Mouse (Mus musculus): ENCODE data around the gene Vmn2r66. TPM values are rescaled to one million over a fixed set of nuclear protein-coding genes. Genes with fewer than 3 reads are reported as not detected.

The Vmn2r66 gene
- polyA plus RNA-seq (2012; fragmentation: generic; extraction: Trizol): not detected

DNA sequence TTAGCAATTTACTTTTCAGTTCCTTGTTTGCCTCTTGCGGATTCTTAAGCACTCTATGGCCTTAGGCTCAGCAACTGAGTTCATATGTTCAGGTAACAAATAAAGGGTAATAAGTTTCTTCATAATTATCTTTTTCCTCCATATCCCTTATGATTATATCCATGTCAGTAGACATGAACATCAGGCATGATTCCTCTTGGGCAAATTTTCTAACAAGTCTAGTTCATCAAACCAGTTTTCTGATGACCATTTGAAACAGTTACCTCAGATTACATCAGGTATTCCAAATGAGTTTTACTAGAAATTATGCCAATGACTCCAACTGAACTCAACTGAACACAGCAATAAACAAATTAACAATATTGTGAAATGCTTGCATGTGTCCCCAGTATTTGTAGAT, at the start of gene Vmn2r66:
Vmn2r66 (minus strand) TSS at position 101 of the 400 bp plus-strand sequence.

DNA sequence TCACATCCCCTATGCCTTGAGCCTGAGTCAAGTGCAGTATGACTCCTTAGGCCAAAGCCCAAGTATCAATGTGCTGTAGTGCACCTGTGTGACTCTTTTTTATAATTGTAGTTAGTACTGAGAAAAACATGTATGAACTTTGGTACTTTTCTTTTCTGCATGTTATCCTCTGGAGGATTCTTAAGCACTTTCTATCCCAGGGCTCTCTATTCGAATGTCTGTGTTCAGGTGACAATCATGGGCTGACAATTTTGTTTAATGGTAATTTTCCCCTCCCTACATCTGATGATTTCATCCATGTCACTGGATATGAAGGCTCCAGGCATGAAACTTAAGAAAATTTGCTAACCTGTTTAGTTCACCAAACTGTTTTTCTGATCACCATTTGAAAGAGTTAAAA, 48.1 kb downstream of the Vmn2r66 start, which contains the start of gene Vmn2r65:
Vmn2r65 (minus strand) TSS at position 101 of the 400 bp plus-strand sequence.

Other genes starting within 250 kb of the Vmn2r66 start
- gene Olfr291, start 158.7 kb downstream of the Vmn2r66 start, polyA plus RNA-seq (2012; fragmentation: generic; extraction: Trizol): not detected
- not detected for gene Vmn2r65, start 48.2 kb downstream of the Vmn2r66 start, polyA plus RNA-seq (2012; fragmentation: generic; extraction: Trizol)
- not detected for gene Vmn2r67, start 143.7 kb upstream of the Vmn2r66 start, polyA plus RNA-seq (2012; fragmentation: generic; extraction: Trizol)
- gene Vmn2r68, start 225.5 kb upstream of the Vmn2r66 start, polyA plus RNA-seq (2012; fragmentation: generic; extraction: Trizol): not detected